Mouse (Mus musculus): Measurements from ENCODE around the gene Mettl23.

GRCm38 (mm10) chr11:116810528-116810927 is 32.5 kb upstream of the Mettl23 start:
- no peak for TF ChIP-seq POLR2A (IDR thresholded peaks at IDR 0.05; ENCODE audit: low read depth, low read length)
- no peak for TF ChIP-seq CTCF (IDR thresholded peaks at IDR 0.05; ENCODE audit: extremely low read depth, insufficient read depth, insufficient read length, insufficient replicate concordance)
